Mouse (Mus musculus) Muller cell, postnatal 12 days (primary cell): ENCODE data around the gene Mapkbp1.

Source experiments
- DNase-seq: peaks from one replicate; pipeline ENCODE4 v3.0.0-alpha.2; 2015; ENCODE audit errors: inconsistent ontology term

Gene Mapkbp1

DNA sequence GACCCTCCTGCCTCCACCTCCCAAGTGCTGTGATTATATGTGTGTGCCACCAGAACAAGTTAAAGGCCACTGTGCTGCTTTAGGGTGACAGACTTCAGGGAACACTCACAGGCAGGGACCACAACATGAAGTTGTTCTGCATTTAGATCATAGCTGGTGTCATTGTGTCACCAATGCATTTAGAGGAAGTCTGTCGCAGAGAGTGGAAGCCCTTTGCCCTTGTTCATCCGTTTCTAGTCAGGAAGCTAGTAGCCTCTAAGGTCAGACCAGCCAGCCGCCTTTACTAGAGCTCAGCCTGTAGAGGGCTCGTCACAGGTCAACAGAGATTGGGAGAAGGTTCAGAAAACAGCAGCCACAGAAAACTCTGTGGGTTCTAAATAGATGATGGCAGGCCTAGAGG, 36.2 kb downstream of the Mapkbp1 start:
- no peak for DNase-seq

DNA sequence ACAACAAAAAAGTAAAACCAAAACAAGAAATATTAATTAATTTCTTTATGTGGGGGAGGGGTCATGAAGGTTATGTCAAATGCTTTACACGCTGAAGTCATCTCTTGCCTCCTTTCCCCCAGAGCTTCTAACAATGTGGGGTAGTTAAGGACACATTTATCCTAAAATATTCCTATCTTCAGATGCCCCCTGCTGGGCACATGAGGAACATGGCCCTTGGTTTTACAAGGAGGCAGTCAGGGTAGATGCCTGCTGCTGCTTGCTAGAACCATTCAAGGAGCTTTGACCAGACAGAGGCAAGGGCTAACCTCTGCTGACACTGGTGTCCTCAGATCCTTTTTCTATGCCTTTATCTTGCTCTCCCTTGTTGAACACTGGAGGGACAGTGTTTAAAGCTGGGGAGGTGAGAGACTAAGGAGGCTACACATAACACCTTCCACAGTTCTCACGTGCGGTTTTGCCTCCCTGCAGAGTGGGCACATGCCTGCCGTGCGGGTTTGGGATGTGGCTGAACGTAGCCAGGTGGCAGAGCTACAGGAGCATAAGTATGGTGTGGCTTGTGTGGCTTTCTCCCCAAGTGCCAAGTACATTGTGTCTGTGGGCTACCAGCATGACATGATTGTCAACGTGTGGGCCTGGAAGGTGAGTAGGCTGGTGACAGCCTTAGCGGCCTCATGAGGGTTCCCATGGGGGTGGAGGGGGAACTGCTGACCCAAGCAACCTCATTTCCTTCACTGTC, 39.1 kb downstream of the Mapkbp1 start:
- no peak for DNase-seq

DNA sequence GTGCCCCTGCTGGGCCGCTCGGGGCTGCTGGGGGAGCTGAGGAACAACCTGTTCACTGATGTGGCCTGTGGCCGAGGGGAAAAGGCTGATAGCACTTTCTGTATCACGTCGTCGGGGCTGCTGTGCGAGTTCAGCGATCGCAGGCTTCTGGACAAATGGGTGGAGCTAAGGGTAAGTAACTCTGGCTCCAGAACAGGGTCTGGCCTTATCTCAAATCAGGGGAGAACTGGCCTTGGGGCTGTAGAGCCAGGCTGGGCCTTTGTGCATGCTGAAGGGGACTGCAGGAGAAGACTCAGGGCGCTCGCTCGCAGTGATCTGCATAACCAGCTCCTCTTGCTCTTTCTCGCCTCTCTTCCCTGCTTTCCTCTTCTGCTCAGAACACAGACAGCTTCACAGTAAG, 40.4 kb downstream of the Mapkbp1 start:
- no peak for DNase-seq

DNA sequence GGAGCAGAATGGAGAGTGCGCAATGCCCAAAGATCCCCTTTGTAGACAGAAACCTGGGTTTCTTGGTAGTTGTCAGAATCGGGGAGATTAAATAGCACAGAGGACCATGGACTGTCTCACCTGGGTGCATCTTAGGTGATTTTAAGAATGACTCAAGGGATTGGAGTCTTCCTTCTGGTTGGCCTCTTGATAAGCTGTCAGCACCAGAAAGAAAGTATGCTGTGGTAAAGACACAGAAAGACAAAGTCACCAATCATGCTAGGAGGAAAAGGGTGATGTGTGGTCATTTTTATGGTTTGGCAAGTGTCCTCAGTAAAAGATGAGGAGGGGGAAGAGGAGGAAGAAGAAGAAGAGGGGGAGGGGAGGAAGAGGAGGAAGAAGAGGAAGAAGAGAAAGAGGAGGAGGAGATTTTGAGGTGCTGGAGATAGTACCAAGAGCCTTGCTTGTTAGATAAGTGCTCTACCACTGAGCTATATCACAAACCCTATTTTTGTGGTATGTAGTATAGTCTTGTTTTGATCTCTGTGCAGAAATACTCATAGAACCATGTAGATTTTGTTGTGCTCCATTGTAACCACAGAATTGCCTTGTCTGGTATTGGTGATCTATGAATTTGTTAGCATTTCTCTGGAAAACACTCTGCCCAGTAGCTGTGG, 41.5 kb downstream of the Mapkbp1 start:
- DNase-seq, result no peak

DNA sequence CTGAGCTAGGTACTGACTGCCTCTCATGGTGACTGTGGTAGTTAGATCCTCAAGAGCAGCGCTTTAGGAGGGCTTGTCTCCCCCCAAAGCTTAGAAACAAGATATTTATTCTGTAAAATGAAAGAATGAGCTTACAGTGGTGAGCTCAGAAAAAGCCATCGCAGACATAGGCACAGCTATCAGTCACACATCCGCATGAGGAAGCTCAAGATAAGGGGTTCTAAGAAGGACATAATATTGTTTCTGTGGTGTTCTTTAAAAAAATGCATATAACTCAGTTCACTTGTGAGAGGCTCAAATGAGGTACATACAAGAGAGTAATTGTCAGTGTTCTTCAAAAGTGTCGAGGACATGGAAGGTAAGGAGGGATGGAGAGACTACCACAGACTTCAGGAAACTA, 43.4 kb downstream of the Mapkbp1 start:
- no peak for DNase-seq

DNA sequence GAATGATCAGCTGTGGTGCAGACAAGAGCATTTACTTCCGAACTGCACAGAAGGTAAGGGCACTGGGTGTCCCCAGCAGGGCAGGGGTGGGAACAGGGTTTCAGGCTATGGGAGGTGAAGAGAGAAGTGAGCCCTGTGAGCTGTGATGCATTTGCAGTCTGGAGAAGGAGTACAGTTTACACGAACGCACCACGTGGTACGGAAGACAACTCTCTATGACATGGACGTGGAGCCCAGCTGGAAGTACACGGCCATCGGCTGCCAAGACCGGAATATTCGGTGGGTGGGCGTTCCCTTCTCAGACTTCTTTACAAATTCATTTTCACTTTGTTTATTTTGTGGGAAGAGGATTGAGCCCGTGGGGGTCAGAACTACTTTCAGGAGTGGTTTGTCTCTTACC, 45.1 kb downstream of the Mapkbp1 start:
- no peak for DNase-seq

DNA sequence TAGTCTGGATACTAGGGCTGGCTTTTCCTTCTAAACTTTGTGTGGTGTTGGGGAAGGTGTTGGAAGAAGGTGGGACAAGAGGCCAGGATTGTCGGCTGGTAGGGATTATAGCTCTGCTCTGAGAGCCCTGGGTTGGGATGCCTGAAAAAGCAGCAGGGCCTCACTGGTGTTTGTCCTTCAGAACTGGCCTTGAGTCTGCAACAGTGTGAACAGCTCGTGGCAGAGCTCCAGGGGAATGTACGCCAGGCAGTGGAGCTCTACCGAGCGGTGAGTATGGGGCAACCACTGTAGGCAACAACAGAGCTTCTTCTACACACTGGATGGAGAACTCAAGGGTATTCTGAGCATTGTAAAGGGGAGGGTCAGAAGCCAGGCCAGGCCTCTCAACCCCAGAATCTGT, 51.8 kb downstream of the Mapkbp1 start:
- no peak for DNase-seq

DNA sequence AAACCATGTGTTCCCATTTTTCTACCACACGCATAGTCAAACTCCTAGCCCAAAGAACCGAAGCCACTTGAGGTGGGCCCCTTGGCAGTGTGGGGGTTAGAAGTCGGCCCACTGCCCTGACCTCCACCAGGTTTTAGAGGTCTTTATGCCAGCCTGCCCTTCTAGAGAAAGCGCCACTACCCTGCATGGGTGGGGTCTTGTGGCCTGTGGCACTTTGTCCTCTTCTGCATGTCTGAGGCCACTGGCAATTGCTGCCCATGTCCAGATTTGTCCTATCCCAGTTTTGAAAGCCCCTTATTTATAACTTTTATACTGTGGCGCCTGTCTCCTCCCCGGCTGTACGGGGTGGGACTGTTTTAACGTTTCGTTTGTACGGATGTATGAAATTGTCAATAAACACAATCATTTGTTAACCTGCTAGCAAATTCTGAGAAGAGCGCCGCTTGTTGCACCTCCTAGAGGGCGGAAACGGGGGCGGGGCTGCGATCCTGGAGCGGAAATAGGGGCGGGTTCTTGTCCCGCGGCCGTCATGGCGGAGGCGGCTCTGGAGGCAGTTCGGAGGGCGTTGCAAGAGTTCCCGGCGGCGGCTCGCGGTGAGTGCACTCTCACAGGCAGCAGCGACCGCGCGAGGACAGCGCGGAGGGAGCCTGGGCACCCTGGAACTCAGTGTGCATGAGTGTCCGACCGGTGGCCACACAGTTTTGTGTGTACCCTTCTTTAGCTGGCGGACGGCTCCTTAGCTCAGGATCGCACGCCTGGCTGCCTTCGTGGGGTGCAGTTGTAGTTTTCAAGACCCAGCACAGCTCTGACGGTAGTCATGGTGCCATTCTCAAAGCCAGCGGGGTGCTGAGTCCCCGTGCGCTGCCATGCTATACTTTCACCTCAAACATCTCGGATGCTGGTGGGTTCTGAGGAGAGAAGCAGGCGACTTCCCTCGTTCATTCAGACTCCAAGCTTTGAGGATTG, 54.8 kb downstream of the Mapkbp1 start, which contains the start of the genes Jmjd7 and Gm28042:
Gene Jmjd7 (plus strand): TSS at position 500 of the 966 bp plus-strand sequence.
Gene Gm28042 (plus strand): TSS at position 510 of the 966 bp plus-strand sequence.
- DNase-seq, result peak; percentile 95

DNA sequence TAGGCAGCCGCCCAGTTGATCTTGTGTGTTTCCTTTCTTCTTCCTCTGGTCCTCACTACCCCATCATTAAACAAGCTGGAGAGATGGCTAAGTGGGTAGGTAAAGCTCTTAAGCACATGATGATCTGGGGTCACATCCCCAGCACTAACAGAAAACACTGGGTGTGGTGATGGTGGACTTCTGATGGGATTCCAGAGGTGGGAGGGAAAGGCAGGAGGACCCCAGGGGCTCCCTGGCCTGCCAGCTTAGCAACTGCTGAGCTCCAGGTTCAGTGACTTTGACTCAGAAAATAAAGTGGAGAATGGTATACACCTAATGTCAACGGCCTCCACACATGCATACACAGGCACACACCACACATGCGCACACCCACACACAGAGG, 55.4 kb downstream of the Mapkbp1 start:
- DNase-seq, result no peak

DNA sequence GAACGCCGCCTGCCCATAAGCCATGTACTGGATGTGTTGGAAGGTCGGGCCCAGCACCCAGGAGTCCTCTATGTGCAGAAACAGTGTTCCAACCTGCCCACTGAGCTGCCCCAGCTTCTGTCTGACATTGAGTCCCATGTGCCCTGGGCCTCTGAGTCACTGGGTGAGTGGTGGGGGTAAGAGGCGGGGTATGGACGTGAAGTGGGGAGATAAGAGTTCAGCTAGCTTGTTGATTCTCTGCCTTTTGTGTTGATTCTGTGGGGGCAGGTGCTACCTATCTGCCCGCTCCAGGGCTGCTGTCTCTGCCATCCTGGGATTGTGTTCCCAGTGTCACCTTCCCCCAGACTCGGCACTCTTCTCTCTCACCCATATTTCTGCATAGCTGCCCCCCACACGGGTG, 57.9 kb downstream of the Mapkbp1 start:
- DNase-seq, result no peak

DNA sequence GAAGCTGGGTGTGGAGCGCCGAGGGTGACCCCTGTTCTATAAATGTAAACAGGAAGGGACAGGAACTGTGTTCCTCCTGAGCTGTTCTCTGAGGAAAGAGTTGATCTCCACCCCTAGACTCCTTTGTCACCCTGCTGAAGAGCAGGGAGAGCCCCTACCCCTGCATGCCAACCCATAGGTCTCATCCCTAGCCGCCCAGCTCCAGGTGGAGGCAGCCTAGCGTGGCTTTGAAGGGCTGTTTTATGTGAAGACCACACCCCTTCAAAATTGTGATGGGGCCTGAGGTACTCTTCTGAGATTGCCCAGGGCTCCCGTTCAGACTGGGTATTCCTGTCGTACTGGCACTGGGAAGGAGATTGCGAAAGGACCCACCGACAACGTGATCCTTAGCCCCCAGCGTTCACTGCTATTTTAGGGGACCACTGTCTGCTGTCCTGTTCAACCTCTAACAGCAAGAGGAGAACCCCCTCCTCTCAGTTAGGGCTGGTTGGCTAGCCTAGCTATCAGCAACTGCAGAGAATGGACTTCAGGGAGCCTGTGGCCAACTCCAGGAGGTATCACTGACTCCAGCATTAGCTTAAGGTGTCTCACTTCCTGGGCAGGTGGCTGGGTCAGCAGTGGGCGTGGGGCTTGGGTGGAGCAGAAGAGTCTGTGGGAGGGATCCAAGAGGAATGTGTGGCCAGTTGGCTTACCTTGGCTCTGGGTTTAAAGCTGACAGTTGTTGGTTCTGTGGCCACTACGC, 60.4 kb downstream of the Mapkbp1 start, which contains the start of gene Pla2g4b:
Gene Pla2g4b (plus strand): TSS at position 692 of the 742 bp plus-strand sequence.
- DNase-seq, result no peak

DNA sequence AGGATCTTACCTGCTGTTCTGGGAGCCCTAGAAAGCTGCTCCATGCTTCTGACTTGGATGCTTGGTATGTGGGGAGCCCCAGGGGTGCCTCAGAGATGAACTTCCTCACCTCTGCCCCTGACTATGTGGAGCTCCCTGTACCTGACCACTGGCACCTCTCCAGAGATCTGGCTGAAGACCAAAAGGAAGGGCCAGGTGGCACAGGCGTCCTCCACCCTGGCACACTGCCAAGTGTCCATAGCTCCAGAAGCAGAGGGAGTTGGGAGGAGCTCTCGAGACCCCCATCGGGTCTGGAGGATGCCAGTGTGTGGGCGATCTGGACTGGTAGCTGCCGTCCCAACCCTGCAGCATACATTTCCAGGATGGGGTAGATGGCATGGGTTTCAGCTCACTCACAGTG, 61.2 kb downstream of the Mapkbp1 start:
- DNase-seq, result no peak

DNA sequence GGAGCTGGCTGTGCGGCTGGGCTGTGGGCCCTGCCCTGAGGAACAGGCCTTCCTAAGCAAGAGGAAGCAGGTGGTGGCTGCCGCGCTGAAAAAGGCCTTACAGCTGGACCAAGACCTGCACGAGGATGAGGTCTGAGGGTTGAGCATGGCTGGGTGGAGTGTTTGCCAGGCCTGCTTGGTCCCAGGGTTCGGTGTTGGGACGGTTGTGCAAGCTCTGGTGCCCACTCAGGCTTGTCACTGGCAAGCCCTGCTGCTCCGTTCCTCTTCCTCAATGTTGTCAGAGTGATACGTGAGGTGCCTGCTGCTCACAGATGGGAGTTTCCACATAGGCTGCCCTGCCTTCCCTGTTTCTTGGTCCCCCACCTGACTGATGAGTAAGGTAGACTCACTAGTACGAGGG, 65.2 kb downstream of the Mapkbp1 start:
- DNase-seq, result no peak

DNA sequence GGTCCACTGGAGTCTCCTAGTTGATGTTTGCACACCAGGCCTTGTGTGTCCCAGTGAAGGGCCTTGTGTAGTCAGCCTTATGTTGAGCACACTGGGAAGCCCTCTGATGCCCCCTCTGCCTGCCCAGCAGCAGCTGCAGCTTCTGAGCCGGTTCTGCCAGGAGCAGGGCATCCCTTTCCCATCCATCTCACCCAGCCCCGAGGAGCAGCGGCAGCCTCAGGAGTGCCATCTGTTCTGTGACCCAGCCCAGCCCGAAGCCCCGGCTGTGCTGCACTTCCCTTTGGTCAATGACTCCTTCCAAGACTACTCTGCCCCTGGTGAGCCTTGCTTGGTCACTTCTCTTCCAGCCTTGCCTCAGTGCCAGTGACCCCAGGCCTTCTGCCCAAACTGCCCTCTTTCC, 68.5 kb downstream of the Mapkbp1 start:
- DNase-seq, result no peak

DNA sequence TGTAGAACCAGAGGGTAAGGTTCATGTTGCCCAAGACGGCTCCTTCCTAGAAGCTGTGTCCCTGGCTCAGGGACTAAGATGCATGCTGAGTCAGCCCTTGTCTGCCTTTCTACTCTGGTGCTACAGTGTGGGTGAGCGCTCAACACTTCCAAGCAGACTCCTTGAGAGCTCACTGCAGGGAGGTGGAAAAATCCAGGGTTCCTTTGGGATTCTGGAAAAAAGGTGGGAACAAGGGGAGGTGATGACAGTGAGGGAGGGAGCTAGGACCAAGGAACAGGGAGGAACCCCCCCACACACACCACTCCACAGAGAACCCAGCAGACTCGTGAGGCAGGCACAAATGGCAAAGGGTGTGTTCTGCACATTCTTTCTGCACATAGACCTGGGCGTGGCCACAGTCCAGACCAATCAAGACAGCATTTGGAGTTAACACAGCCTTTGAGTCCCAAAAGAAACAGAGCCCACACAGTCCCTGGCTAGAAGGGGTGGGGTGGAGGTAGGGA, 71.7 kb downstream of the Mapkbp1 start:
- DNase-seq, result peak; percentile 32

DNA sequence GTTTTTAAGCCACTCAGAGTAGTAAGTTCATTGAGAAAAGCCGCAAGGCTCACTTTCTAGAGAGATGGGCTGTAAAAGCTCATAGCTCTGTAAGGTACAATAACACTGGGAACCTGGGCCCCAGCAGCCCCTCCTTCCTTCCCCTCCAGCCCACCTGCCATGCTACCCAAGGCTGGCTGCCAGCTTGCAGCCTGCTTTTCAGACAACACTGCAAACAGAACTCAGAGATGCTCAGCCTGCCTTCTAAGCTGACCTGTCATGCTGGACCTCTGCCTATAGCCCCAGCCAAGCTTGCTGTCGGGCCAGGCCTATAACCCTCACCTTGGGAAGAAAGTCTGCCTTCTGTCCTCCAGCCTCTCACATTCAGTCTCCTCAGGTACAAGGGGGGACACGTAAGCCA, 72.2 kb downstream of the Mapkbp1 start:
- DNase-seq, result no peak

DNA sequence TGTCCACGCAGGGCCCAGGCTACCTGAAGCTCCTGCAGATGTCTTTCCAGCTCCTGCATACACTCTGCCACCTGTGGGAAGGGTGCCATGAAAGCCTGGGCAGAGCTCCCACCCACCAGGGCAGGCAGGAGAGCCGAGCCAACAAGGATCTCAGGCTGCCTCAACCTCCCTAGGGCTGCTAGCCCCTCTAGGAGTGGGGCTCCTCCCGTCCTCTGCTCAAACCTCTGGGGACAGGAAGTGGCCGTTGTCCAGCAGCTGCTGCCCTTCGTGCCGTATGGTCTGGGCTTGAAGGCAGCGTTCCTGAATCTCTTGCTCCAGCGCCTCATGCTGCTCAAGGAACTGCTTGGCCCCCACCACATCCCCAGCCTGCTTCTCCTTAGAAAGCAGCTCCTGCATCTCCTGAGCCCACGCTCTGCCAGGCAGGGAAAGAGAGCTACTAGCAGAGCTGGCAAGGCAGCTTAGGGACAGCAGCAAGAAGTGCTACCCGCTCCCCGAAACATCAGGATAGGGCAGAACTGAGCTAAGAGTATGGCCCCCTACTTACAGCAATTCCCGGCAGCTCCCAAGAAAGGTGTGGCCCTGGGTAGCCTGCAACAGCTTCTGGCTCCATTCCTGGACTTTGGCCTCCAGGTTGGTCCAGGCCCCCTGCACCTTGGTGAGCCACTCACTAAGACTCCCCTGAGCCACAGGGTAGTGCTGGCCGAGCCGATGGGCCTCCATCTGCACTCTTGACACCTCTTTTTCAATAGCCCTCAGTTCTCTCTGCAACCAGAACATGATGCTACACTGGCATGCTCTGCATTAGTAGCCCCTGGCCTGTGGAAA, 74.2 kb downstream of the Mapkbp1 start:
- no peak for DNase-seq

DNA sequence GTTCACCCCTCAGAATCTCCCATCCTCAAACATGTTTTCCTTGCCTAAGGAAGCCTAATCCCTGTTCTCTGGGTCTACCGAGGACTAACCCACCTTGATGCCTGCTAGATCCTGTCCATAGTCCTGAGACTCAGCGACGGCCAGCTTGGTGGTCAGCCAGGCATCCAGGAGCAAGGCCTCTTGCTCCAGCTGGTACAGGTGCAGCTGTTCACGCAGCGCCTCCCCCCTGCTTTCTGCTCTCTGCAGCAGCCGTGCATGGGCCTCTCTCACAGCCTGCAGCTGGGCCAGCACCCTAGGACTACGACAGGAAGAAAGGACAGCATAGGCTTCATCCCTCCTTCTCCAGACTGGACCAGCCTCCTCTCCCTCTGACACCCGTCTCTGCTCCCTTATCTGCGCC, 75.7 kb downstream of the Mapkbp1 start:
- no peak for DNase-seq

DNA sequence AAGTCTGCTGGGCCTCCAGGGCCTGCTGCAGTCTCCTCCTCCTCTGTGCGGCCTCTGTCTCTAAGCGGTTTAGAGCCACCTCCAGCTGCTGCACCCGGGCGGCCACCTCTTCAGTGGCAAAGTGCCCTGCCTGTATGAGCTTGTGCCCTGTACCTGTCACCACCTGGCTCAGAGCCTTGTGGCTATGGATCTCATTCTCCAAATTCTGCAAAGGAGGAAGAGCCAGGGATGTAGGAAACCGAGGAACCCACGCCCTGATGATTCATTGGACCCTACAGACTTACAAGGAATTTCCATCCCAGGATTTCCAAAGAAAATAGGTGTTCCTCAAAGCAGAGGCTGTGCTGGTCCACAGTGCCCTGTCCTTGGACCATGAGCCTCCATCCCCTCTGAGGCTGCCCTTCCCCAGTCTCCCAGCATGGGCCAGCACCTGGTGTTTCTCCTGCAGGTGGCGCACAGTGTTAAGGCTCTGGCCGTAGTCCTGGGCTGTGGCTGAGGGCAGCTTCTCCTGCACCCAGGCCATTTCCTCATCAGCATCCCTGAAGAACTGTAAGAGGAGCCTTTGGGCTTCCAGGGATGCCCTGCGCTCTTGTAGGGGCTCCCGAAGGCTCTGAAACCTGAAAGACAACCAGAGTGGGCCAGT, 77.3 kb downstream of the Mapkbp1 start:
- peak; percentile 12 for DNase-seq

DNA sequence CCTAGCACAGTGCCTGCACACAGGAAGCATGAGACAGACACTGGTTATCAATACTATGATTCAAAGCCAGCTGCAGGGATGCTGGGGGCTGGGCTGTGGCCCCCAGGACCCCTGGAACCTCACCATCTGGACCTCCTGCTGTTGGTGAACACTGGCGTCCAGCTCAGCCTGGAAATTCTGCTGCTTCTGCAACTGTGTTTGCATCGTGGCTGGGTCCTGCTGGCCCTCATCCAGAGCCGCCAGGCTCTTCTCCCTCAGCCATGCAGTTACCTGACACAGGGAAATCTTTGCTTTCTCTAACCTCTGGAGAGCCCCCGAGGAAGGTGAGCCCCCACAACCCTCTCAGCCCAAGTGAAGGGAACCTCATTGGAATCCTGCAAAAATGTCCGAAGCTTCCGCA, 78.9 kb downstream of the Mapkbp1 start:
- DNase-seq, result no peak
